Mouse (Mus musculus): ENCODE data around the gene Shank3. TPM values are rescaled to one million over a fixed set of nuclear protein-coding genes. Genes with fewer than 3 reads are reported as not detected.

The Shank3 gene
- total RNA-seq, 1 experiment from 2014 or later: 14.9 TPM

GRCm38 (mm10) chr15:89475611-89476474, 23.6 kb upstream of the Shank3 start:
- ATAC-seq (replicated peaks; ENCODE audit: low read depth, poor library complexity, severe bottlenecking): peak; percentile 93

GRCm38 (mm10) chr15:89476475-89476815, 23.0 kb upstream of the Shank3 start:
- peak; percentile 16; the same call in 1 of the 2 replicates for ATAC-seq (replicated peaks; ENCODE audit: low read depth, poor library complexity, severe bottlenecking)

DNA sequence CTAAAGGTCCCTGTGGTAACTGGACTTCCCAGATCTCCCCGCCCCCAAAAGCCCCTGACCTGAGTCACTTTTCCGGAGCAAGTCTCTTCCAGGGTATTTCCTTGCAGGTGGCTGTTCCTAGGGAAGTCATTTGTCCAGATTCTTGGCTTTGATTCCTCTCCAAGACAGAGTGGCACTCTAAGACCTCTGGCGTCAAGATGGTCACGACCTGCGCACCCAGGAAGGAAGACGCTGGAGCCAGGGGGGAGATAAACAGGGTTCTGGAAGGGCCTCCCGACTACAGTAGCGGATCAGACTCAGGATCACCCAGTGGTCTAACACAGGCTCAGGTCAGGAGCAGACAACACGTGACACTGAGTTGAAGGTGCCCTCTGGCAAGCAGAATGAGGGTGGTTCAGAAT, 22.3 kb upstream of the Shank3 start, which contains the start of gene Arsa:
Gene Arsa, minus strand, starts transcription at position 335 of the 401 bp plus-strand sequence.
- ATAC-seq (replicated peaks; ENCODE audit: low read depth, poor library complexity, severe bottlenecking): no peak

- no peak for ATAC-seq (replicated peaks; ENCODE audit: low read depth, poor library complexity, severe bottlenecking)
Measured at GRCm38 (mm10) chr15:89477806-89478205, 21.6 kb upstream of the Shank3 start.

DNA sequence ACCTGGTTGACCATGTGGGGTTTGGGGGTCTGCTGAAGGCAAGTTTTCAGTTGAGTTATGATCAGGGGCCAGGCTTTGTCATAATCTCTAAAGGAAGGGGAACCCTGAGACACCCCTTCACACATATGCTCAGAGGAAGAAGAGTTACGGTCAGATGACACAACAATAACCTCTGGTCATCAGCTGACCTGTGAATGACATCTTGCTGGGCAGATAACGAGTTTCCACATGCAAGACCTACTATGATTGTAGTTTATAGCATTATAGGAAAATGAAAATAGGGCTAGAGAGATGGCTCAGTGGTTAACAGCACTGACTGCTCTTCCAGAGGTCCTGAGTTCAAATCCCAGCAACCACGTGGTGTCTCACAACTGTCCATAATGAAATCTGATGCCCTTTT, 20.8 kb upstream of the Shank3 start:
- no peak for ATAC-seq (replicated peaks; ENCODE audit: low read depth, poor library complexity, severe bottlenecking)

- ATAC-seq (replicated peaks; ENCODE audit: low read depth, poor library complexity, severe bottlenecking): no peak
Measured at GRCm38 (mm10) chr15:89480584-89480983, 18.8 kb upstream of the Shank3 start.

DNA sequence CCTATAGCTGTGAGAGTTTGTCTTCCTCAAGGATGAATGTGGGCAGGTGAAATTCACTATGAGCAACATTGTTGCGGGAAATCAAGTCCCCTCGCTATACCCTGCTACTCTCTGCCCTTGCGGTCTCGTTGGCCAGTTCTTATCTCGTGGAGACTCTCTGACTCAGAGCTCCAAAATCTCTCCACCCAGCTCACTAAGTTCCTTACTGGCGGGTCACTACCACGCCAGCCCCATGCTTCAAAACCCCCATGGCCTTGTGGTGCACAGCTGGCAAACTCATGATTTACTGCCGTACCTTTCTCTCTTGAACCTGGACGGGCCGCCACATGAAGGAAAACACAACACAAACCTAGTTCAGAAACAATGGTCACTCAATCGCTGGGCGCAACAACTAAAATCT, 11.2 kb upstream of the Shank3 start:
- ATAC-seq (replicated peaks; ENCODE audit: low read depth, poor library complexity, severe bottlenecking): no peak

GRCm38 (mm10) chr15:89488611-89489117, 10.8 kb upstream of the Shank3 start:
- no peak for ATAC-seq (replicated peaks; ENCODE audit: low read depth, poor library complexity, severe bottlenecking)

DNA sequence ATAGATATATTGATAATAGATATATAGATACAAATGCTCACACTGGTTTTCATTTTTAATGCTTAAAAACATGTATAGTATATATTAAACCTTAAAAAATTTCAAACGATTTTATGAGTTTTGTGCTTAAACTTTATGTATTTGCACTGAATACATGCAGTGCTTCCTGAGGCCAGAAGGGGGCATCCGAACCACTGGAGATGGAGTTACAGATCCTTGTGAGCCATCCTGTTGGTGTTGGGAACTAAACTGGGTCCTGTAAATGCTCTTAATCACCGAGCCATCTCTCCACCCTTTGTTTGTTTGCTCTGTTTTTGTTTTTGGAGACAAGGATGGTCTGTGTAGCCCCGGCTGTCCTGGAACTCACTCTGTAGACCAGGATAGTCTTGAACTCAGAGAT, 4.5 kb upstream of the Shank3 start:
- no peak for ATAC-seq (replicated peaks; ENCODE audit: low read depth, poor library complexity, severe bottlenecking)

DNA sequence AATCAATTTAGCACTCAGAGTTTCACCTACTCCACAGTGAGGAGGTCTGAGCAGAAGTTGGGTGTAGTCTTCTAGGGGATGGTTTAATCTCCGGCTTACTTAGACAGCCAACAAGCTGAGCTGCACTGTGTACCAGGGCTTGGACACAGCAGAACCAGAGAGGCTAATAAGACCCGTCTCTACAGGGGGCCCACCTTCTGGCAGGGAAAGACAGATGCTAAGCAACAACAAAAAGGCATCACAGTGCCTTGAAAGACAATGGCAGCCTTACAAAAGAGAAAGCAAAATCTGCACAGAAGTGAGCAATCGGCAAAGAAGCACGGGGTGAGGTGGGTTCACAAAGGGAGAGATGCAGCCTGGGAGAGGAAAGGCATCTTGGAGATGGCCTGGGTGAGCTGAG, 3.3 kb upstream of the Shank3 start:
- no peak for ATAC-seq (replicated peaks; ENCODE audit: low read depth, poor library complexity, severe bottlenecking)

GRCm38 (mm10) chr15:89496841-89497240, 2.6 kb upstream of the Shank3 start:
- no peak for ATAC-seq (replicated peaks; ENCODE audit: low read depth, poor library complexity, severe bottlenecking)

GRCm38 (mm10) chr15:89497391-89498048, 1.9 kb upstream of the Shank3 start:
- peak; percentile 76 for ATAC-seq (replicated peaks; ENCODE audit: low read depth, poor library complexity, severe bottlenecking)

GRCm38 (mm10) chr15:89498049-89498960, 1.1 kb upstream of the Shank3 start:
- peak; percentile 40 for ATAC-seq (replicated peaks; ENCODE audit: low read depth, poor library complexity, severe bottlenecking)

DNA sequence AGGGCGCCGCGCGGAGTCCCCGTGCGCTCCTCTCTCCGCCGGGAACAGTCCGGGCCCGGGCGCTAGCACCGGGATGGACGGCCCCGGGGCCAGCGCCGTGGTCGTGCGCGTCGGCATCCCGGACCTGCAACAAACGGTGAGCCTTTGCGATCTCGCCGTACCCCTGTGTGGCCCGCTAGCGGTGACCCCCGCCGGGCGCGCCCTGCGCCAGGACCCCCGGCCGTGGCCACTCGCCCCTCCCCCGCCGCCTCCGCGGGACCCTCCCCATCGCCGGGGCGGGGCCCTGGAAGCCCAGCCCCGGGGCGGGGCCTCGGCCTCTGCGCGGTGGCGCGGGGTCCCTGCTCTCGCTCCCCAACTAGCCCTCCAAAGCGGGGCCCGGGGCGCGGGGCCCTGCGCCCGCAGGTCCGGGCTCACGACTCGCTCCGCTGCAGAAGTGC, 379 bp downstream of the Shank3 start:
- no peak for ATAC-seq (replicated peaks; ENCODE audit: low read depth, poor library complexity, severe bottlenecking)

DNA sequence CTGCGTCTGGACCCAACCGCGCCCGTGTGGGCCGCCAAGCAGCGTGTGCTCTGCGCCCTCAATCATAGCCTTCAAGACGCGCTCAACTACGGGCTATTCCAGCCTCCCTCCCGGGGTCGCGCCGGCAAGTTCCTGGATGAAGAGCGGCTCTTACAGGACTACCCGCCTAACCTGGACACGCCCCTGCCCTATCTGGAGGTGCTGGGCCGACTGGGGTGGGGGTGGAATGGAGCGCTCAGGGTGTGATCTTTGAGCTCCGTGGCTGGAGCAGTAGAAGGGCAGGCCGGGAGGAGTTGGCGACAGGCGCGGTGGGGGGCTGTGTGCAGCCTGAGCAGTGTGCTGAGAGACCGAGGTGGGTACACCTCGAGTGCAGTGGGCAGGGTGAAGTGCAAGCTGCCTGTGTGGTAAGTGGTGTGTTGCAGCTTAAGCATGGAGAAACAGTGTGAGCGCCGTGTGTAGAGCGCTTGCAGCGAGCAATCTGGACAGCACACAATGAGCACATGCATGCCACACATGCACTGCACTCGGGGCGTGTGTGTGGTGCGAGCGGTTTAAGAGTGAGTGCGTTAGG, 883 bp downstream of the Shank3 start:
- ATAC-seq (replicated peaks; ENCODE audit: low read depth, poor library complexity, severe bottlenecking): 0 out of 2 replicates have a peak, but pooled peaks have one; percentile 3

- no peak for ATAC-seq (replicated peaks; ENCODE audit: low read depth, poor library complexity, severe bottlenecking)
Measured at GRCm38 (mm10) chr15:89501321-89501720, 1.9 kb downstream of the Shank3 start.

DNA sequence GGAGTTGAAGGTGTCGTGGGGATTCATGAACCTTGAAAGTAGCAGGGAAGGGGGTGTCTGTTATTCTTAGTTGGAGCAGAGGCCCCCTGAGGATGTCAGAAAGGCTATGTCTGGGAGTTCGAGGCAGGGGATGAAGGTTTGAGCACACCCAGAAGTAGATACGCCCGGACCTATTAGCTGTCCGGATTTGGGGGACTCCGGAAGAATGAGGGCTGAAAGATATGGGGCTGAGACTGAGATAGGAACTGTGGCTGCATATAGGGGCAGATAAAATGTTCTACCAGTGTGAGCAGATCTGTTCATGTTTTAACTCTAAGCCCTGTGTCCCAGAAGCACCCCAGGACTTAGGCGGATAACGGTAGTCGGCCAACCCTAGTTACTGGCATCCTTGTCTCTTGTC, 5.4 kb downstream of the Shank3 start:
- no peak for ATAC-seq (replicated peaks; ENCODE audit: low read depth, poor library complexity, severe bottlenecking)

GRCm38 (mm10) chr15:89507751-89508150, 8.3 kb downstream of the Shank3 start:
- no peak for ATAC-seq (replicated peaks; ENCODE audit: low read depth, poor library complexity, severe bottlenecking)

DNA sequence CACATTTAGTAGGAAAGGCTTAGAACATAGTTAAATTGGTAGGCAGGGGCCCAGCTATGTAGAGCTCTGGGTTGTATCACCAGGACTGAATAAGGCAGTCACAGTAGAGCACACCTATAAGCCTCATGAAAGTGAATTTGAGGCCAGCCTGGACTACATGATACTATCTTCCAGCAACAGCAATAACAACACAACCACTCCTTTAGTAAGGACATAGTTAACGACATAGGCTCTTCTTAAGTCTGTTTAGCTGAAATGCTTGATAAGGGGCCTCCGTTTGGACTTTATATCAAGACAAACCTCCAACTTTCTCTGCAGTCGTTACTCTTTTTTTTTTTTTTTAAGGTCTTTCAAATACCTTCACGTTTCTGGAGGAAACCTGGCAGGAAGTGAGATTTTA, 13.3 kb downstream of the Shank3 start:
- peak; percentile 45; the same call in 1 of the 2 replicates for ATAC-seq (replicated peaks; ENCODE audit: low read depth, poor library complexity, severe bottlenecking)

DNA sequence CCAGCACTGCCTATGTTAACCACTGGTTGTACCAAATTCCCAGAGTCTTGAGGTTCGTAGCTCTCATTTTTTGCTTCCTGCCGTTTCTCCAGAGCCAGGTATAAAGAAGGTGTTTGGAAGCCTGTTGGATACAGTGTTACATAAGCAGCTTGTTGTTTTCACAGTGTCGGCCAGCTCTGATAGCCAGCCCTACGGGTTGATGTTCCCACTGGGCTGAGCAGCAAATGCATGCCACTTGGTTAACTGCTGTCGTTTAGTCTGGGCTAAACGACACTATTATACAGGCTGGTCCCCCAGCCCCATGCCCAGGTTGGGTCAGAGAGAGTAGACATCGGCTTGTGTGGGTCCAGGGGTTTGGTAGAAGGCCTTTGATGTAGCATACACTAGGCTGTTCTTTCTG, 22.5 kb downstream of the Shank3 start:
- no peak for ATAC-seq (replicated peaks; ENCODE audit: low read depth, poor library complexity, severe bottlenecking)
